Mouse (Mus musculus): ENCODE measurements around the gene Olfr1113.
"Not testable (repeated sequence)": the region's sequence is repeated elsewhere in the genome, so short reads cannot be mapped to it uniquely, and the experiment has no call there.

Olfr1113 gene

DNA sequence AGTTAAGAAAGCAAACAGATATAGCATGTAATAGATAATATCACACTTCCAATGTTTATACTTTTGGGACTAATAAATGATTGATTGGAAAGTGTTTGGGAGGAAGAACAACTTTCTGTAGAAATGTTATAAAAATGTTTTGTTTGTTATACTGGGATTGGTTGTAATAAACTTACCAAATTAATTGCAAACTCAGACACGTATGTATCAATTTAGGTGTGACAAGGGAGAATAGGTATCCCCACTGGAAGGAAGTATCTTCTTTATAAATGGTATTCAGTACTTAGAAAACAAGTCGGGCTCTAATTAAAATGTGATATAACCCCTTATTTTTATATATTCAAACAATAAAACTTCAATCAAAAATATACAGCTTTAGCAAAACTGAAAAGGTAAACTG lies at the start of gene Olfr1113:
Olfr1113 (plus strand) TSS at position 301 of the 400 bp plus-strand sequence.
- DNase-seq (ENCODE audit: low read depth) = no peak

DNA sequence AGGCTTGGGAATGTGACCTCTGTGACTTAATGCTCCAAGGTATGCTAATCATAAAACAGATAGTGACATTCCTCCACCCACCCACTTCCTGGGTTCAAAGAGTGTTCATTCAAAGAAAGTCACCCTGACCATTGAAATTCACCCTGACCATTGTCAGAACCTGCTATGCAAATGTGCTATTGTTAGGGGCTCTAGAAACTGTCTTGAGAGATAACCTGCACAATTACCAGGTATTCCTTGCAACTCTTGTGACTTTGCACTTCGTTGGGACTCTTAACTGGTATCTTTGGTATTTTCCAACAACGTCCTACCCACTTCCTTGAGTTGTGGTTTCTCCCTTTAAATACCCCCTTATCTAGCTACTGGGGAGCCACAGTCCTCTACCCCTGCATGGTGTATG lies 41.0 kb upstream of the Olfr1113 start:
- DNase-seq (ENCODE audit: low read depth) = not testable (repeated sequence)

GRCm38 (mm10) chr2:87187498-87187897 lies 21.3 kb upstream of the Olfr1113 start, which contains the start of gene Olfr1112:
Gene Olfr1112 (plus strand): TSS chr2:87187798.
- DNase-seq (ENCODE audit: low read depth) = no peak

DNA sequence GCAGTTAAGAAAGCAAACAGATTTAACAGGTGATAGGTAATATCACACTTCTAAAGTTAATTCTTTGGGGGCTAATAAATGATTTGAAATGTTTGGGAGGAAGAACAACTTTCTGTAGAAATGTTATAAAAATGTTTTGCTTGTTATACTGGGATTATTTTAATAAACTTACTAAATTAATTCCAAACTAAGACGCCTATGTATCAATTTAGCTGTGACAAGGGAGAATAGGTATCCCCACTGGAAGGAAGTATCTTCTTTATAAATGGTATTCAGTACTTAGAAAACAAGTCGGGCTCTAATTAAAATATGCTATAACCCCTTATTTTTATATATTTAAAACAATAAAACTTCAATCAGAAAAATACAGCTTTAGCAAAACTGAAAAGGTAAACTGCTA lies 38.9 kb downstream of the Olfr1113 start, which contains the start of gene Olfr1115:
Olfr1115 (plus strand) TSS at position 301 of the 400 bp plus-strand sequence.
- DNase-seq (ENCODE audit: low read depth) = no peak
